Mouse (Mus musculus) B cell, adult 62 days (primary cell): ENCODE measurements around the gene Psmb1. TPM values are rescaled to one million over a fixed set of nuclear protein-coding genes. Genes with fewer than 3 reads are reported as not detected.

Source experiments
- total RNA-seq: library from RNA; stranded (reverse); gene quantifications from 4 replicates; pipeline ENCODE4 v1.2.4, GENCODE M21; 2023

Gene Psmb1
- total RNA-seq, result 101 to 111 TPM (median 104 TPM) in 4 replicates

DNA sequence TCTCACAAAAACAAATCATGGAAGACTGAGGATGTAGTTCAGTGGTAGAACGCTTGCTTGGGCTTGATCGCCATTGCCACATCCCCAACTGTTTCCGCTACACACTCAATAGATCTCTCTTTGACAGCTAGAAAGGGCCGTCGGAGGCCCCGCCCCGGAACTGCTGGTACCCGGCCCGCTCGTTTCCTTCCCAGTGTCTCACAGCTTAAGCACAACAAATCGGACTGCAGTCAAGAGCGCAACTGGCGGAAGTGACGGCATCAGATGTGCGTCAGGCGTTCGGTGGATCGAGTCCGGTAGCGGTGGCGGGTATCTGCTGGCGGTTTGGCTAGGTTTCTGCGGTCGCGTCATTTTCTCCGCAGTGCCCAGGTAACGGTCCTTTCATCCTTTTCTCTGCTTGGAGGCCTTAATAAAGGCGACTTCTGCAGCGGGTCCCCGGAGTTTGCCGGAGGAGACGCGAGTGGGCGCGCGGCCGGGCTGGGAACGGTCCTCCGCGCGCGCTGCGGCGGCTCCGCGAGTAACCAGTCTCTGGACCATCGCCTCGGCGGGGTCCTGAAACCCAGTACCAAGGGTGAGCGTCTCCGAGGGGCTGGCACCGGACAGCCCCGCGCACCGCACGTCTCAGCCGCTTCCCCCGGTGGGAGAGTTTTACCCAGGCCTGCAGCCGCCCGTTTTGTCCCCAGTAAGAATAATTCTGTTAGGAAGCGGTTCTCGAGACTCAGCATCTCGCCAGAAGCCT lies at the start of gene Psmb1, which contains the start of gene Tbp:
Gene Psmb1 (minus strand): TSS at position 96 of the 739 bp plus-strand sequence.
Gene Tbp (plus strand): TSS at position 233 of the 739 bp plus-strand sequence.

GRCm38 (mm10) chr17:15526986-15527810 lies 27.6 kb upstream of the Psmb1 start, which contains the start of gene Pdcd2:
Pdcd2 (minus strand) TSS chr17:15527301.

Other genes with a start within 250 kb of the Psmb1 start
- 3.1 to 9.3 TPM (median 5.5 TPM) in 4 replicates for gene Dll1, start 122.9 kb downstream of the Psmb1 start, total RNA-seq
- gene Fam120b, start 103.5 kb downstream of the Psmb1 start, total RNA-seq, result 28.7 to 33.2 TPM (median 30.6 TPM) in 4 replicates
- gene Tbp, start 137 bp upstream of the Psmb1 start, total RNA-seq, result 55.0 to 61.2 TPM (median 57.6 TPM) in 4 replicates
- gene Pdcd2, start 27.6 kb upstream of the Psmb1 start, total RNA-seq, result 30.4 to 36.6 TPM (median 34.3 TPM) in 4 replicates
- gene Prdm9, start 64.6 kb upstream of the Psmb1 start, total RNA-seq, result 29.8 to 39.1 TPM (median 31.6 TPM) in 4 replicates
- 116 to 128 TPM (median 122 TPM) in 4 replicates for gene Chd1, start 205.2 kb upstream of the Psmb1 start, total RNA-seq